Mouse (Mus musculus) adrenal gland, adult 18-20 months (tissue): ENCODE data around the gene Camk2g. TPM values are rescaled to one million over a fixed set of nuclear protein-coding genes. Genes with fewer than 3 reads are reported as not detected.

Experiments used
- DNase-seq, 2 experiments: peaks; one replicate each; pipeline ENCODE4 v3.0.0; 2021 to 2022; ENCODE audit warnings: low spot score in 2 of 2
- total RNA-seq, 2 experiments: library from RNA; stranded (reverse); gene quantifications; 1 replicate in 1 of 2; 2 replicates in 1 of 2; pipeline ENCODE4 v1.2.3; 2021

Camk2g gene
- total RNA-seq, 2 experiments from 2014 or later, result 38.2 to 51.8 TPM

GRCm38 (mm10) chr14:20748388-20748787 lies 45.5 kb downstream of the Camk2g start:
- DNase-seq, result no peak

- no peak for DNase-seq
Observed at GRCm38 (mm10) chr14:20746935-20747334, 47.0 kb downstream of the Camk2g start.

- no peak for DNase-seq
Observed at GRCm38 (mm10) chr14:20743614-20744013, 50.3 kb downstream of the Camk2g start.

- no peak for DNase-seq
Observed at GRCm38 (mm10) chr14:20741301-20741700, 52.6 kb downstream of the Camk2g start.

- DNase-seq, result no peak
Observed at GRCm38 (mm10) chr14:20738511-20738910, 55.4 kb downstream of the Camk2g start.

- DNase-seq, result peak; percentile 44 to 46
Observed at GRCm38 (mm10) chr14:20737306-20737705, 56.6 kb downstream of the Camk2g start.

- no peak for DNase-seq
Observed at GRCm38 (mm10) chr14:20735892-20736390, 57.9 kb downstream of the Camk2g start.

GRCm38 (mm10) chr14:20735052-20735451 lies 58.8 kb downstream of the Camk2g start:
- DNase-seq, result no peak

GRCm38 (mm10) chr14:20733952-20734774 lies 59.7 kb downstream of the Camk2g start, which contains the start of gene Ndst2:
Ndst2 (minus strand) TSS chr14:20734562.
- DNase-seq, result peak; percentile 84 to 85

GRCm38 (mm10) chr14:20733041-20733951 lies 60.6 kb downstream of the Camk2g start:
- peak in 1 of 2 experiments; percentile 26 for DNase-seq

- no peak for DNase-seq
Observed at GRCm38 (mm10) chr14:20730853-20731602, 62.9 kb downstream of the Camk2g start.

GRCm38 (mm10) chr14:20729871-20730270 lies 64.0 kb downstream of the Camk2g start:
- no peak for DNase-seq

- no peak for DNase-seq
Observed at GRCm38 (mm10) chr14:20725660-20726339, 68.1 kb downstream of the Camk2g start.

GRCm38 (mm10) chr14:20724043-20724442 lies 69.8 kb downstream of the Camk2g start:
- DNase-seq, result peak; percentile 61 to 71

GRCm38 (mm10) chr14:20723006-20723405 lies 70.9 kb downstream of the Camk2g start:
- no peak for DNase-seq

- DNase-seq, result no peak
Observed at GRCm38 (mm10) chr14:20721371-20721770, 72.5 kb downstream of the Camk2g start.

- no peak for DNase-seq
Observed at GRCm38 (mm10) chr14:20719767-20720166, 74.1 kb downstream of the Camk2g start.

GRCm38 (mm10) chr14:20718443-20718842 lies 75.4 kb downstream of the Camk2g start:
- no peak for DNase-seq

GRCm38 (mm10) chr14:20713832-20714231 lies 80.1 kb downstream of the Camk2g start:
- DNase-seq, result no peak

- DNase-seq, result no peak
Observed at GRCm38 (mm10) chr14:20708239-20708638, 85.6 kb downstream of the Camk2g start.
